21 mouse cellular contexts compared by ENCODE assay signal in the genomic region with DNA sequence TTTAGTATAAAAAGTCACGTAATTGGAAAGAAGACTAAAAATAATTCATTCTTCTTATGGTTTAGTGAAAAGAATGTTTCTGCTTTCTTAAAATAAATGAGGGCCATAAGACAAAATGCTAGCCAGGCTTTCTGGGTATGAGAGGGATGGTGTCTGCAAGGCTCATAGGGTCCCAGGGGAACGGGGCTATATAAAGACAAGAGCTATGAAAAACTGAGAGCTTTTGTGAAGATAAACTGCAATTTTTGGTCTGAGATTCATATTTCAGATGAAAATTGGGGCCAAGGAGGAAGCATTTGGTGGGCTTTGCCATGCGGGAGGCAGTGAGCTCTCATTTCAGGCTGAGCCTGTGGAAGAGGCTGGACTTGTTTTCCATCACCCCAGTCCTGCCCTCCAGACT.
DNase-seq lines count a peak whose midpoint lies in the region; ATAC-seq lines count a peak whose summit lies in the region.
"Had no signal": no experiment of that assay in that cellular context is flagged by ENCODE, and none has a peak within 500 bp of the region (broad histone marks: within the 10 kb centered on the region; RNA-seq: fewer than 3 reads in every experiment).

No protein-coding gene starts in this region.

- no peak overlapping the region for H3K4me2 ChIP-seq in lung, embryonic 16.5 days (ENCODE audit: low read depth, low read length)
- no peak overlapping the region for H3K4me2 ChIP-seq in embryonic facial prominence, embryonic 14.5 days (ENCODE audit: low read depth, low read length)
- H3K4me2 ChIP-seq: forebrain, embryonic 12.5 days; heart, embryonic 13.5 days; hindbrain, embryonic 12.5 days had no signal

- DNase-seq in heart, adult 11 months, result peak; percentile 88
- no peak for DNase-seq in heart, postnatal 4 days
- no peak for DNase-seq in lung, postnatal 36 days
- peak; percentile 54 for DNase-seq in embryonic facial prominence, embryonic 14.5 days (ENCODE audit: low spot score)
- DNase-seq in thymus, postnatal 25 days, result no peak
- no peak for DNase-seq in cerebellum, postnatal 4 days (ENCODE audit: low spot score in 2 of 2)
- DNase-seq: adrenal gland, adult 2 months; adrenal gland, postnatal 36 days; cerebellum, adult 11 months; cerebellum, adult 8-10 months; cerebellum, postnatal 14 days; gastrocnemius, postnatal 25 days; heart, postnatal 36 days had no signal

- H3K27me3 ChIP-seq in lung, embryonic 16.5 days (ENCODE audit: control insufficient read depth, insufficient read depth, low read depth, low read length), result no peaks in the 10 kb centered on the region
- H3K27me3 ChIP-seq in embryonic facial prominence, embryonic 14.5 days (replicated peaks; ENCODE audit: control insufficient read depth, insufficient read depth, low read length), result no peaks in the 10 kb centered on the region
- H3K27me3 ChIP-seq: forebrain, embryonic 12.5 days; heart, embryonic 13.5 days; hindbrain, embryonic 12.5 days had no signal

- no peak overlapping the region for H3K9ac ChIP-seq in lung, embryonic 16.5 days (ENCODE audit: low read length)
- no peak overlapping the region for H3K9ac ChIP-seq in embryonic facial prominence, embryonic 14.5 days (ENCODE audit: low read depth, low read length)
- H3K9ac ChIP-seq: forebrain, embryonic 12.5 days; heart, embryonic 13.5 days; hindbrain, embryonic 12.5 days had no signal

- 78% methylated on average over 3 of the region's 3 CpGs for WGBS in lung, embryonic 16.5 days
- WGBS in embryonic facial prominence, embryonic 14.5 days, result 61% methylated on average over 3 of the region's 3 CpGs

- no peak overlapping the region for H3K4me3 ChIP-seq in lung, embryonic 16.5 days (ENCODE audit: low read length)
- H3K4me3 ChIP-seq in embryonic facial prominence, embryonic 14.5 days (ENCODE audit: low read depth, low read length), result no peak overlapping the region
- H3K4me3 ChIP-seq: forebrain, embryonic 12.5 days; heart, embryonic 13.5 days; hindbrain, embryonic 12.5 days had no signal

- peak overlapping the region; percentile 3; the same call in 1 of the 2 replicates for H3K27ac ChIP-seq in lung, embryonic 16.5 days (ENCODE audit: low read length)
- H3K27ac ChIP-seq in embryonic facial prominence, embryonic 14.5 days (replicated peaks; ENCODE audit: low read depth, low read length), result no peak overlapping the region
- H3K27ac ChIP-seq: forebrain, embryonic 12.5 days; heart, embryonic 13.5 days; hindbrain, embryonic 12.5 days had no signal

- H3K9me3 ChIP-seq in lung, embryonic 16.5 days (ENCODE audit: control insufficient read depth, low read length), result no peaks in the 10 kb centered on the region
- H3K9me3 ChIP-seq in embryonic facial prominence, embryonic 14.5 days (ENCODE audit: control insufficient read depth, low read length), result no peaks in the 10 kb centered on the region
- H3K9me3 ChIP-seq: forebrain, embryonic 12.5 days; heart, embryonic 13.5 days; hindbrain, embryonic 12.5 days had no signal

- H3K36me3 ChIP-seq in lung, embryonic 16.5 days (ENCODE audit: control insufficient read depth, insufficient read depth, low read length), result no peaks in the 10 kb centered on the region
- H3K36me3 ChIP-seq in embryonic facial prominence, embryonic 14.5 days (ENCODE audit: control insufficient read depth, insufficient read depth, low read length), result no peaks in the 10 kb centered on the region
- H3K36me3 ChIP-seq: forebrain, embryonic 12.5 days; heart, embryonic 13.5 days; hindbrain, embryonic 12.5 days had no signal

- no peak for ATAC-seq in lung, embryonic 16.5 days (ENCODE audit: low read depth)
- no peak for ATAC-seq in embryonic facial prominence, embryonic 14.5 days (ENCODE audit: low read depth)
- ATAC-seq: forebrain, embryonic 16.5 days; hindbrain, embryonic 16.5 days; inflammation-experienced regulatory T-cells, adult 6 months; intestine, postnatal 0 days had no signal

- H3K4me1 ChIP-seq in lung, embryonic 16.5 days (replicated peaks; ENCODE audit: control insufficient read depth, insufficient read depth, low read length), result no peaks in the 10 kb centered on the region
- no peaks in the 10 kb centered on the region for H3K4me1 ChIP-seq in embryonic facial prominence, embryonic 14.5 days (ENCODE audit: control insufficient read depth, insufficient read depth, low read length)
- H3K4me1 ChIP-seq: forebrain, embryonic 12.5 days; hindbrain, embryonic 12.5 days had no signal

Comparison
In these comparisons a context has a peak if more than half of its experiments do, and no peak if none do; other contexts are left out.
1. DNase-seq: peak in heart, adult 11 months (single experiment) and embryonic facial prominence, embryonic 14.5 days (single experiment); none in heart, postnatal 4 days (single experiment), lung, postnatal 36 days (single experiment), thymus, postnatal 25 days (single experiment) and cerebellum, postnatal 4 days (0 of 2).